Mouse (Mus musculus): ENCODE measurements at regions not wholly inside any gene's neighbourhood (a gene's known extent, or its start where the extent isn't known, plus 50 kb on each side); places are given as distances from the start of the nearest gene placed in this dataset.

- no peak overlapping the region for H3K9ac ChIP-seq (replicated peaks; ENCODE audit: low read depth, low read length)
- H3K4me2 ChIP-seq (ENCODE audit: low read depth, low read length), result no peak overlapping the region
- DNase-seq (ENCODE audit: low spot score) (no peak), ATAC-seq (ENCODE audit: insufficient read depth, low read depth) (no peak)
- H3K4me3 ChIP-seq (ENCODE audit: low read depth, low read length), result no peak overlapping the region
- no peaks in the 10 kb centered on the region for H3K36me3 ChIP-seq (replicated peaks; ENCODE audit: control insufficient read depth, insufficient read depth, low read length)
- TF ChIP-seq CTCF (IDR thresholded peaks at IDR 0.05; ENCODE audit: low read depth) (no peak), EP300 (IDR thresholded peaks at IDR 0.05; ENCODE audit: low read depth) (no peak)
- H3K27me3 ChIP-seq (ENCODE audit: control insufficient read depth, insufficient read depth, low read length), result no peaks in the 10 kb centered on the region
- H3K27ac ChIP-seq (ENCODE audit: low read depth), result no peak overlapping the region
- H3K9me3 ChIP-seq (replicated peaks; ENCODE audit: control insufficient read depth, low read length), result no peaks in the 10 kb centered on the region
- 62% methylated on average over 4 of the region's 4 CpGs for WGBS
- H3K4me1 ChIP-seq (ENCODE audit: control insufficient read depth, insufficient read depth), result no peaks in the 10 kb centered on the region
These were observed 138.9 kb downstream of the Wdr20rt start for GRCm38 (mm10) chr12:65364179-65364578.

GRCm38 (mm10) chr12:65367334-65367733 lies 142.0 kb downstream of the Wdr20rt start:
- TF ChIP-seq CTCF (IDR thresholded peaks at IDR 0.05; ENCODE audit: low read depth) (no peak), EP300 (IDR thresholded peaks at IDR 0.05; ENCODE audit: low read depth) (no peak)
- 12% methylated on average over 4 of the region's 4 CpGs for WGBS

GRCm38 (mm10) chr12:65367866-65368419 lies 142.6 kb downstream of the Wdr20rt start:
- H3K9ac ChIP-seq (replicated peaks; ENCODE audit: low read depth, low read length), result no peak overlapping the region
- H3K27me3 ChIP-seq (ENCODE audit: control insufficient read depth, insufficient read depth, low read length), result no peaks in the 10 kb centered on the region
- H3K9me3 ChIP-seq (replicated peaks; ENCODE audit: control insufficient read depth, low read length), result no peaks in the 10 kb centered on the region
- no peak overlapping the region for H3K4me2 ChIP-seq (ENCODE audit: low read depth, low read length)
- TF ChIP-seq CTCF (IDR thresholded peaks at IDR 0.05; ENCODE audit: low read depth) (no peak), EP300 (IDR thresholded peaks at IDR 0.05; ENCODE audit: low read depth) (no peak)
- no peaks in the 10 kb centered on the region for H3K36me3 ChIP-seq (replicated peaks; ENCODE audit: control insufficient read depth, insufficient read depth, low read length)
- WGBS, result 58% methylated on average over 1 of the region's 1 CpGs
- no peaks in the 10 kb centered on the region for H3K4me1 ChIP-seq (ENCODE audit: control insufficient read depth, insufficient read depth)
- no peak overlapping the region for H3K27ac ChIP-seq (ENCODE audit: low read depth)
- ATAC-seq (ENCODE audit: insufficient read depth, low read depth) (no peak), DNase-seq (ENCODE audit: low spot score) (no peak)
- no peak overlapping the region for H3K4me3 ChIP-seq (ENCODE audit: low read depth, low read length)

More at GRCm38 (mm10) chr12:65367334-65367733, 142.0 kb downstream of the Wdr20rt start:
- H3K27ac ChIP-seq (ENCODE audit: low read depth), result no peak overlapping the region
- DNase-seq (ENCODE audit: low spot score), result no peak
- no peaks in the 10 kb centered on the region for H3K4me1 ChIP-seq (ENCODE audit: control insufficient read depth, insufficient read depth)
- no peak overlapping the region for H3K9ac ChIP-seq (replicated peaks; ENCODE audit: low read depth, low read length)
- no peak for ATAC-seq (ENCODE audit: insufficient read depth, low read depth)
- H3K9me3 ChIP-seq (replicated peaks; ENCODE audit: control insufficient read depth, low read length), result no peaks in the 10 kb centered on the region
- H3K4me3 ChIP-seq (ENCODE audit: low read depth, low read length), result no peak overlapping the region
- H3K4me2 ChIP-seq (ENCODE audit: low read depth, low read length), result no peak overlapping the region
- no peaks in the 10 kb centered on the region for H3K36me3 ChIP-seq (replicated peaks; ENCODE audit: control insufficient read depth, insufficient read depth, low read length)
- H3K27me3 ChIP-seq (ENCODE audit: control insufficient read depth, insufficient read depth, low read length), result no peaks in the 10 kb centered on the region

GRCm38 (mm10) chr12:65371650-65372049 lies 146.3 kb downstream of the Wdr20rt start:
- H3K4me3 ChIP-seq (ENCODE audit: low read depth, low read length), result no peak overlapping the region
- ATAC-seq (ENCODE audit: insufficient read depth, low read depth) (no peak), DNase-seq (ENCODE audit: low spot score) (no peak)
- no peaks in the 10 kb centered on the region for H3K27me3 ChIP-seq (ENCODE audit: control insufficient read depth, insufficient read depth, low read length)
- no peaks in the 10 kb centered on the region for H3K9me3 ChIP-seq (replicated peaks; ENCODE audit: control insufficient read depth, low read length)
- H3K4me1 ChIP-seq (ENCODE audit: control insufficient read depth, insufficient read depth), result no peaks in the 10 kb centered on the region
- no peak overlapping the region for H3K9ac ChIP-seq (replicated peaks; ENCODE audit: low read depth, low read length)
- TF ChIP-seq EP300 (IDR thresholded peaks at IDR 0.05; ENCODE audit: low read depth) (no peak), CTCF (IDR thresholded peaks at IDR 0.05; ENCODE audit: low read depth) (no peak)
- no peaks in the 10 kb centered on the region for H3K36me3 ChIP-seq (replicated peaks; ENCODE audit: control insufficient read depth, insufficient read depth, low read length)
- no peak overlapping the region for H3K4me2 ChIP-seq (ENCODE audit: low read depth, low read length)
- no peak overlapping the region for H3K27ac ChIP-seq (ENCODE audit: low read depth)
- WGBS, result 87% methylated on average over 2 of the region's 2 CpGs

GRCm38 (mm10) chr12:65379321-65379720 lies 154.0 kb downstream of the Wdr20rt start:
- TF ChIP-seq CTCF (IDR thresholded peaks at IDR 0.05; ENCODE audit: low read depth), result no peak
- no peak for TF ChIP-seq EP300 (IDR thresholded peaks at IDR 0.05; ENCODE audit: low read depth)
- no peaks in the 10 kb centered on the region for H3K4me1 ChIP-seq (ENCODE audit: control insufficient read depth, insufficient read depth)
- DNase-seq (ENCODE audit: low spot score) (no peak), ATAC-seq (ENCODE audit: insufficient read depth, low read depth) (no peak)
- H3K27ac ChIP-seq (ENCODE audit: low read depth), result no peak overlapping the region
- no peaks in the 10 kb centered on the region for H3K36me3 ChIP-seq (replicated peaks; ENCODE audit: control insufficient read depth, insufficient read depth, low read length)
- H3K9me3 ChIP-seq (replicated peaks; ENCODE audit: control insufficient read depth, low read length), result 0 out of 2 replicates have a peak, but pooled peaks cover 5% of the 10 kb centered on the region
- 67% methylated on average over 1 of the region's 1 CpGs for WGBS
- no peaks in the 10 kb centered on the region for H3K27me3 ChIP-seq (ENCODE audit: control insufficient read depth, insufficient read depth, low read length)
- H3K4me3 ChIP-seq (ENCODE audit: low read depth, low read length), result no peak overlapping the region
- no peak overlapping the region for H3K9ac ChIP-seq (replicated peaks; ENCODE audit: low read depth, low read length)
- no peak overlapping the region for H3K4me2 ChIP-seq (ENCODE audit: low read depth, low read length)

All from heart, postnatal 0 days (tissue).